Comparison of ENCODE assay signal across 22 mouse cellular contexts in genomic region chr6:28957486-28957885, GRCm38 (mm10).
DNase-seq lines count a peak whose midpoint lies in the region; ATAC-seq lines count a peak whose summit lies in the region.
"Had no signal": no experiment of that assay in that cellular context is flagged by ENCODE, and none has a peak within 500 bp of the region (broad histone marks: within the 10 kb centered on the region; RNA-seq: fewer than 3 reads in every experiment).

No protein-coding gene starts in this region.

- H3K27me3 ChIP-seq in embryonic facial prominence, embryonic 11.5 days (ENCODE audit: control insufficient read depth, insufficient read depth, low read length): no peaks in the 10 kb centered on the region
- no peaks in the 10 kb centered on the region for H3K27me3 ChIP-seq in embryonic facial prominence, embryonic 10.5 days (replicated peaks; ENCODE audit: low read depth, poor library complexity, severe bottlenecking)
- H3K27me3 ChIP-seq: embryonic facial prominence, embryonic 12.5 days; embryonic facial prominence, embryonic 15.5 days; forebrain, embryonic 12.5 days had no signal

- no peaks in the 10 kb centered on the region for H3K4me1 ChIP-seq in embryonic facial prominence, embryonic 11.5 days (ENCODE audit: control insufficient read depth, insufficient read depth, low read length)
- 0 out of 2 replicates have a peak, but pooled peaks cover 3% of the 10 kb centered on the region for H3K4me1 ChIP-seq in embryonic facial prominence, embryonic 10.5 days
- H3K4me1 ChIP-seq: embryonic facial prominence, embryonic 15.5 days; forebrain, embryonic 12.5 days had no signal

- 75% methylated on average over 10 of the region's 10 CpGs for WGBS in embryonic facial prominence, embryonic 11.5 days
- WGBS in embryonic facial prominence, embryonic 10.5 days: 73% methylated on average over 10 of the region's 10 CpGs

- DNase-seq in embryonic facial prominence, embryonic 11.5 days (ENCODE audit: low spot score): peak; percentile 11
- no peak for DNase-seq in embryonic facial prominence, embryonic 10.5 days (ENCODE audit: low spot score)
- DNase-seq in retina, embryonic 14.5 days (ENCODE audit: low spot score): peak; percentile 14
- no peak for DNase-seq in adrenal gland, postnatal 25 days
- no peak for DNase-seq in layer of hippocampus, adult 8-10 months (ENCODE audit: low spot score in 2 of 2)
- DNase-seq: adrenal gland, adult 2 months; adrenal gland, postnatal 10 days; adrenal gland, postnatal 36 days; B cell, adult 2 months; cerebellum, adult 11-12 months; cerebellum, adult 2 months; cerebellum, adult 9-10 months; cerebellum, postnatal 10 days; cerebellum, postnatal 25 days had no signal

- H3K36me3 ChIP-seq in embryonic facial prominence, embryonic 11.5 days (replicated peaks; ENCODE audit: control insufficient read depth, insufficient read depth, low read depth, low read length): no peaks in the 10 kb centered on the region
- H3K36me3 ChIP-seq in embryonic facial prominence, embryonic 10.5 days (replicated peaks): no peaks in the 10 kb centered on the region
- H3K36me3 ChIP-seq: embryonic facial prominence, embryonic 12.5 days; embryonic facial prominence, embryonic 15.5 days; forebrain, embryonic 10.5 days; forebrain, embryonic 12.5 days had no signal

- H3K9me3 ChIP-seq in embryonic facial prominence, embryonic 11.5 days (replicated peaks; ENCODE audit: control insufficient read depth, low read length): no peaks in the 10 kb centered on the region
- no peaks in the 10 kb centered on the region for H3K9me3 ChIP-seq in embryonic facial prominence, embryonic 10.5 days
- H3K9me3 ChIP-seq: embryonic facial prominence, embryonic 12.5 days; embryonic facial prominence, embryonic 15.5 days; forebrain, embryonic 10.5 days; forebrain, embryonic 12.5 days had no signal

- H3K27ac ChIP-seq in embryonic facial prominence, embryonic 11.5 days (replicated peaks; ENCODE audit: low read depth, low read length): no peak overlapping the region
- H3K27ac ChIP-seq in embryonic facial prominence, embryonic 10.5 days (replicated peaks): no peak overlapping the region
- H3K27ac ChIP-seq: embryonic facial prominence, embryonic 12.5 days; embryonic facial prominence, embryonic 15.5 days; forebrain, embryonic 10.5 days; forebrain, embryonic 12.5 days had no signal

- no peak overlapping the region for H3K4me2 ChIP-seq in embryonic facial prominence, embryonic 11.5 days (ENCODE audit: low read depth, low read length)
- H3K4me2 ChIP-seq: embryonic facial prominence, embryonic 12.5 days; embryonic facial prominence, embryonic 15.5 days; forebrain, embryonic 12.5 days had no signal

- no peak overlapping the region for H3K9ac ChIP-seq in embryonic facial prominence, embryonic 11.5 days (replicated peaks; ENCODE audit: low read length)
- H3K9ac ChIP-seq: embryonic facial prominence, embryonic 12.5 days; embryonic facial prominence, embryonic 15.5 days; forebrain, embryonic 12.5 days had no signal

- H3K4me3 ChIP-seq in embryonic facial prominence, embryonic 11.5 days (ENCODE audit: low read depth, low read length): no peak overlapping the region
- H3K4me3 ChIP-seq in embryonic facial prominence, embryonic 10.5 days: no peak overlapping the region
- H3K4me3 ChIP-seq: embryonic facial prominence, embryonic 12.5 days; embryonic facial prominence, embryonic 15.5 days; erythroblast, embryonic 14.5 days; forebrain, embryonic 10.5 days; forebrain, embryonic 12.5 days had no signal

- ATAC-seq in embryonic facial prominence, embryonic 11.5 days (replicated peaks; ENCODE audit: insufficient number of reproducible peaks, low FRiP score, low TSS enrichment, low read depth): no peak
- ATAC-seq: CD4-positive, CD25-positive, alpha-beta regulatory T cell, adult 4 months; forebrain, embryonic 14.5 days; forebrain, embryonic 16.5 days had no signal

Comparison
In these comparisons a context has a peak if more than half of its experiments do, and no peak if none do; other contexts are left out.
1. DNase-seq: peak in embryonic facial prominence, embryonic 11.5 days (single experiment) and retina, embryonic 14.5 days (single experiment); none in embryonic facial prominence, embryonic 10.5 days (single experiment), adrenal gland, postnatal 25 days (single experiment) and layer of hippocampus, adult 8-10 months (0 of 2).